Mouse (Mus musculus) C2C12 (cell line): ENCODE measurements around the gene Gigyf1. TPM values are rescaled to one million over a fixed set of nuclear protein-coding genes. Genes with fewer than 3 reads are reported as not detected.

Source experiments
- H3K27me3 ChIP-seq: one replicate; pipeline ENCODE4 v1.6.1; 2011; ENCODE audit not compliant: control insufficient read depth, insufficient read depth, insufficient read length
- H3K36me3 ChIP-seq: one replicate; pipeline ENCODE4 v1.6.1; 2011; ENCODE audit not compliant: control insufficient read depth, insufficient read depth
- H3K4me3 ChIP-seq: one replicate; pipeline ENCODE4 v1.5.1; 2011; ENCODE audit warnings: mild to moderate bottlenecking, control low read depth; ENCODE audit not compliant: poor library complexity, insufficient read depth, severe bottlenecking
- H3K79me2 ChIP-seq: one replicate; pipeline ENCODE4 v1.6.1; 2011; ENCODE audit not compliant: control insufficient read depth, insufficient read depth
- H3K79me3 ChIP-seq: one replicate; pipeline ENCODE4 v1.6.1; 2011; ENCODE audit warnings: low read depth, control low read depth
- H3ac ChIP-seq: one replicate; pipeline ENCODE3; 2011; ENCODE audit warnings: low read depth; ENCODE audit not compliant: control insufficient read depth, insufficient read length
- CEBPB ChIP-seq: IDR thresholded peaks from one replicate; pipeline ENCODE4 v1.6.1; 2011; ENCODE audit warnings: low read depth, mild to moderate bottlenecking, control low read depth, moderate library complexity
- CTCF ChIP-seq: IDR thresholded peaks from one replicate; pipeline ENCODE4 v1.5.1; 2011; ENCODE audit not compliant: control insufficient read depth, insufficient read depth, insufficient read length
- FOSL1 ChIP-seq: IDR thresholded peaks from one replicate; pipeline ENCODE4 v1.8.0; 2011; ENCODE audit warnings: mild to moderate bottlenecking, low read length; ENCODE audit not compliant: poor library complexity, insufficient read depth, severe bottlenecking
- MAX ChIP-seq: IDR thresholded peaks from one replicate; pipeline ENCODE4 v1.6.1; 2011; ENCODE audit warnings: mild to moderate bottlenecking, control low read depth
- MYOD1 ChIP-seq: IDR thresholded peaks from one replicate; pipeline ENCODE4 v1.6.1; 2011; ENCODE audit warnings: low read depth; ENCODE audit not compliant: control insufficient read depth, insufficient read length
- MYOG ChIP-seq: IDR thresholded peaks from one replicate; pipeline ENCODE4 v1.6.1; 2011; ENCODE audit not compliant: control insufficient read depth, insufficient read length; ENCODE audit errors: extremely low read depth
- USF1 ChIP-seq: IDR thresholded peaks from one replicate; pipeline ENCODE4 v1.6.1; 2011; ENCODE audit warnings: low read depth, mild to moderate bottlenecking, control low read depth, moderate library complexity
- polyA plus RNA-seq: library from polyadenylated mRNA; unstranded; fragments of >200 nt; fragmentation: generic; extraction: Trizol; gene quantifications from one replicate; pipeline ENCODE4 v1.2.1, GENCODE M21; 2012; ENCODE audit warnings: missing spikeins

Gigyf1 gene
- polyA plus RNA-seq, 1 experiment: 6.9 TPM

DNA sequence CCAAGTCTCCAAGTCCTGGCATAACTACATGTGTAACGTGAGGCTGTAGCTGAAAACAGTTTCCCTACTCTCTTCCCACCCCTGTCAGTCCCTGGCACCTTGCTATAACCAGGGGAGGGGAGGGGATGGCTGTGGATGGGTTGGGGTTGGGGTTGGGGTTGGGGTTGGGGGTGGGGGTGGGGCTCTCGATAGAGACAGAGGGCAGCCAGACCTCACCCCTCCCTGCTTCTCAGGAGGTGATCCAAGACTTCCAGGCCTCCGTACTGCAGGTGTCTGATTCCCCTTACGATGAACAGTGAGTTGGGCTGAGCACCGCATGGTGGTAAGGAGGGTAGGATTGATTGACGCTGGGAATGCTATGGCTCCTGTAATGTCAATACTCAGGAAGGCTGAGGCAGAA lies 47.4 kb downstream of the Gigyf1 start:
- H3K27me3 ChIP-seq: peaks cover 45% of the 10 kb centered on the region
- no peaks in the 10 kb centered on the region for H3K79me2 ChIP-seq
- H3K79me3 ChIP-seq: no peaks in the 10 kb centered on the region
- H3K36me3 ChIP-seq: no peaks in the 10 kb centered on the region
- TF ChIP-seq USF1: no peak
- no peak for TF ChIP-seq MAX
- no peak for TF ChIP-seq CTCF
- TF ChIP-seq MYOD1: no peak
- no peak for TF ChIP-seq CEBPB
- no peak for TF ChIP-seq FOSL1
- TF ChIP-seq MYOG: no peak
- H3K4me3 ChIP-seq: no peak overlapping the region
- H3ac ChIP-seq: no peak overlapping the region

DNA sequence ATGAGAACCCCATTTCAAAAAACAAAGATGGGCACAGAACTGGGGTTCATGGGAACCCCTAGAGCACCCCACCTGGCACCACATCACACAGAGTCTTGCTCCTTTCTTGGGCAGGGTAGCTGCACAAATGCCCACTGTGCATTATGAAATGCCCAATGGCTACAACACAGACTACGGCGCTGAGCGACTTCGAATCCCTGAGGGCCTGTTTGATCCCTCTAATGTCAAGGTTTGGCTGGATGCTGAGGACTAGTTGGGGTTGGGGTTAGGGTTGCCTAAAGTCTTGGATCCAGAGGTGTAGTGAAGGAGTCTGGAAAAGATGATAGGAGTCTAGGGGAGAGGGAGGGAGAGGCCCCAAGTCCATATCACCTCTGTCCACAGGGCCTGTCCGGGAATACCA lies 48.1 kb downstream of the Gigyf1 start:
- H3K79me3 ChIP-seq: no peaks in the 10 kb centered on the region
- H3K4me3 ChIP-seq: no peak overlapping the region
- peaks cover 39% of the 10 kb centered on the region for H3K27me3 ChIP-seq
- H3ac ChIP-seq: no peak overlapping the region
- H3K79me2 ChIP-seq: no peaks in the 10 kb centered on the region
- TF ChIP-seq MYOG: no peak
- TF ChIP-seq MAX: no peak
- no peak for TF ChIP-seq MYOD1
- TF ChIP-seq CEBPB: no peak
- no peak for TF ChIP-seq CTCF
- TF ChIP-seq USF1: no peak
- no peak for TF ChIP-seq FOSL1
- H3K36me3 ChIP-seq: no peaks in the 10 kb centered on the region

DNA sequence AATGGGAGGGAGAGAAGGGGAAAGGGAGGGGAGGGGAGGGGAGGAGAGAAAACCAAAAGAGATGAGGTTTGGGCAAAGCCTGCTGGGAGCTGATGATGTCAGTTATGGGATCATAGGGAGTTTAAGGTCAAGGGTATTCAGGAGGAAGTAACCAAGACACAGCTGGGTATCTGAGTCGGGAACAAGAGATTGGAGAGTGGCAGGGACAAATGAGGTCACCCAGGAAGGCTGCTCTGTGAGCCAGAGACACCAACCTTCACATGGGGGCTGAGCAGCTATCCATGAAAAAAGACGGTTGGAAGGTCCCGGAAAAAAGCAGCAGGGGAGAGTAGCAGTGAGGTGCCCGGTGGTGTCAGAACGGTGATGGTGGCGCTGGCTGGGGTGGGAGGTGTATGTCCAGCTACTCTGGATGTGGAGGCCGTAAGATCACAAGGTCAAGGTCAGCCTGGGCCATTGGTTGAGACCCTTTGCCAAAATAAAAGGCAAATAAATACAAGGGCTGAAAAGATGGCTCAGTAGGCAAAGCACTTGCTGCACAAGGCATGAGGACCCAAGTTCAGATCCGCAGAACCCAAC lies 50.0 kb downstream of the Gigyf1 start:
- no peak overlapping the region for H3K4me3 ChIP-seq
- no peaks in the 10 kb centered on the region for H3K36me3 ChIP-seq
- TF ChIP-seq CTCF (no peak), MAX (no peak), MYOD1 (no peak), USF1 (no peak), MYOG (no peak), FOSL1 (no peak), CEBPB (no peak)
- no peaks in the 10 kb centered on the region for H3K79me3 ChIP-seq
- H3K79me2 ChIP-seq: no peaks in the 10 kb centered on the region
- H3ac ChIP-seq: no peak overlapping the region
- H3K27me3 ChIP-seq: peaks cover 21% of the 10 kb centered on the region

DNA sequence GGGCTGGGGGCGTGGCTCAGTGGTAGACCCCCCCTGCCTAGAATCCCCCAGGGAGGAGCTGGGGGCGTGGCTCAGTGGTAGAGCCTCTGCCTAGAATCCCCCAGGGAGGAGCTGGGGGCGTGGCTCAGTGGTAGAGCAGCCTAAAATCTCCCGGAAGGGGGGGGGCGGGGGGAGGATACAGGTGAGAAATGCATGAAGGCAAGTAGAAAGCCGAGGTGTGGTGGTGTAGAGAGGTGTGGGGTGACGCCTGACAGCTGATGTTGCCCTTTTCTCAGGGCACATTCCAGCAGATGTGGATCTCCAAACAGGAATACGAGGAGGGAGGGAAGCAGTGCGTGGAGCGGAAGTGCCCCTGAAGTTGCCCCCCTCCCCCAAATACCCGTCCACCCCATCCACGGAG lies 50.7 kb downstream of the Gigyf1 start:
- no peak for TF ChIP-seq MAX
- no peaks in the 10 kb centered on the region for H3K79me2 ChIP-seq
- H3K36me3 ChIP-seq: no peaks in the 10 kb centered on the region
- H3ac ChIP-seq: no peak overlapping the region
- peaks cover 21% of the 10 kb centered on the region for H3K27me3 ChIP-seq
- no peak overlapping the region for H3K4me3 ChIP-seq
- no peaks in the 10 kb centered on the region for H3K79me3 ChIP-seq

DNA sequence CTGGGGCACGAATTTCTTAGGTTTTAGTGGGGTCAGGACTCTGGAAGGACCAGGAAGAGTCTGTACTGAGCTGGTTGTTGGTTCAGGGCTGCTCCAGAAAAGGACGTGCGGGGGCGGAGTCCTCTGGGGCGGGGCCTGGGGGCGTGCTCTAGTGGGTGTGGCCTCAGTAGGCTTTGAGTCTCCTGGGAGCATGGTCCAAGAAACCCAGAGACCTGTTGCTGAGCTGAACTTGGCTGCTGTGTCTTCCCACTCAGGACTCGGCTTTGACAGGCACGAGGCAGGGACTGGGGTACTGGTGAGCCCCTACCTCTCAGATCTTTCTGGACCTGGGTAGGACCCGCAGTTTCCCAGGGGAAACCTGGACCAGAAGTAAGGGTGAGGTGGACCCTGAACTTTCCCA lies 51.3 kb downstream of the Gigyf1 start, which contains the start of gene Tfr2:
Gene Tfr2 (plus strand): TSS at position 176 of the 400 bp plus-strand sequence.
- no peak within 1 kb of the TSS for H3K4me3 ChIP-seq
- TF ChIP-seq MYOG: no peak

DNA sequence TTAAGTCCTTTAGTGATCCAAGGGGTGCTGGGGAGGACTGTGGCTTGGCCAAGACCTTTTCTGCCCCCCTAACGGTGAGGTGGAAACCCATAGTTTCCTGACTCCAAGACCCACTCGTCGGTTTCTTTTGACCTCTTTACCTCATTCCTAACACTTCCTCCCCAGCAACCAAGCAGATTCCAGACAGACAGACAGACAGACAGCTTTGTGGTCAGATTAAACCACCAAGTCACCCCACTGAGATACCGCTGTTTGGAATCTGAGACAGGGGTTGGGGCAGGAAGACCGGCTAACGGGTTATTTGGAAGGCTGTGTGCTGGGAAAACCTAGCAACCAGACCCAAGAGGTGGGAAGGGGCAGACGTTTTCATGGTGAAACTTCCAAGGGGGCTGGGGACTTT lies 51.8 kb downstream of the Gigyf1 start:
- Histone ChIP-seq H3K4me3 (no peak overlapping the region), H3K79me3 (no peaks in the 10 kb centered on the region), H3K27me3 (peaks cover 29% of the 10 kb centered on the region), H3K36me3 (no peaks in the 10 kb centered on the region), H3ac (no peak overlapping the region), H3K79me2 (no peaks in the 10 kb centered on the region)
- no peak for TF ChIP-seq CEBPB
- TF ChIP-seq CTCF: no peak
- TF ChIP-seq MYOG: no peak
- no peak for TF ChIP-seq FOSL1
- TF ChIP-seq MYOD1: no peak
- no peak for TF ChIP-seq MAX
- no peak for TF ChIP-seq USF1

More for the DNA sequence above, 51.3 kb downstream of the Gigyf1 start, which contains the start of gene Tfr2:
- H3ac ChIP-seq: no peak within 1 kb of the TSS
- H3K79me2 ChIP-seq: no peaks in the 10 kb centered on the region
- no peaks in the 10 kb centered on the region for H3K79me3 ChIP-seq
- peaks cover 27% of the 10 kb centered on the region for H3K27me3 ChIP-seq
- H3K36me3 ChIP-seq: no peaks in the 10 kb centered on the region
